Mouse (Mus musculus) kidney, postnatal 4 days (tissue): ENCODE data around the gene Ooep.
A peak's percentile ranks its signal among the peaks of the same experiment; 100 is the strongest.
"Not testable (repeated sequence)": the region's sequence is repeated elsewhere in the genome, so short reads cannot be mapped to it uniquely, and the experiment has no call there.

Source experiments
- DNase-seq, 2 experiments: peaks; one replicate each; pipeline ENCODE4 v3.0.0; 2021; ENCODE audit warnings: mixed read lengths in 2 of 2

The Ooep gene

DNA sequence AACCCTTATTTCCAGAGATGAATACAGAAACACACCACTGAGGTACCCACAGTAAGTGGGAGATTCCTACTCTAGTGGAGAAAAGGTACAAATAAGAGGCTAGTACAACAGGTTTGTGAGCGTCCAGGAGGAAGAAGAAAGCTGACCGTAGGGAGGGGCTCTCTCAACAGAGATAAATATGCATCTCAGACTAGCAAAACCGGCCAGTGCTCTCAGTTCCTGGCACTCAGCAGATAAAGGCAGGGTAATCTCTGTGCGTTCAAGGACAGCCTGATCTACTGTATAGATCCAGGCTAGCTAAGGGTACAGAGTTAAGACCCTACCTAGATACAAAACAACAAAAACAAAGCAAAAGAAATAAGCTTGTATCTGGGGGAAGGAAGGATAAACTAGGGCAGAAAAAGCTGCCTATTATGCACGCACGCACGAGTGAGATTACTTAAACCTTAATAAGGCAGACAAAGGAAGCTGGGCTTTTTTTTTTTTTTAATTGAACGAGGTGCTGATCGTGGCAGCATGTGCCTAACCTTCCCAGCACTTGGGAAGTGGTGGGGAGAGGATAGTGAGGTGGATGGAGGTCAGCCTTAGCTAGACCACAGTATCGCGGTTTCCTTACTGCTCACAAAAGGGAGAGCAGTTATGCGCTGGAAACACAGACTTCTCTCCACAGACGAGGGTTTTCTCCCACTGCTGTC, 12.5 kb downstream of the Ooep start:
- no peak for DNase-seq

DNA sequence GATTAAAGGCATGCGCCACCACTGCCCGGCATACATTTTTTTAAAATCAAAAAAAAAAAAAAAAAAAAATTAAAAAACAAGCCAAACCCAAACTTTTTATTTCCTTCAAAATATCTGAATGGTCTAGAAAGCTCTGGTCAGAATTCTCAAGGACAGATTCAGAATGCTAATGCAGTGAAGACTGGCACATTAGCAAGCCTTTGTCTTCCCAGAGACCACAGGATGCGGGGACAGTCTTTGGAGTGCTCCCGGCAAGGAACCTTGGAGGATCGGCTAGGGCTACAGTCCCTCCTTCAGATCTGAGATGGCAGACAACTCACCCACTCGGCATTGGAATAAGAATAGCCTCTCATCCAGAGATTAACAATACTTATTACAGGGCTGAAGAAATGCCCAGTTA, 13.8 kb downstream of the Ooep start:
- no peak for DNase-seq

DNA sequence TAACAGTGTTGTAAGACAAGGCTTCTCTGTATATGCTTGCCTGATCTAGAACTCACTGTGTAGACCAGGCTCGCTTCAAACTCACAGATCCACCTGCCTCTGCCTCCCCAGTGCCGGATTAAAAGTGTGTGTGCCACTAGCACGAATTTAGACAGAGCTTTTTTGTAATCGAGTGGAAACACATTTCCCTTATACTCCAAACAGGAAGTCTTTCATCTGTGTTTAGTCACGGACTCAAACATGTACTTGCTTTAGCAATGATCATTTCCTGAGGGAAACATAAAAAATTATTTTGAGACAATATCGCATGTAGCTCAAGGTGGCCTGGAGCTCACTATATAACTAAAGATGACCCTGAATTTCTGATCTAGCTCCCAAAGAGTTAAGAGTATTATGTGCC, 15.2 kb downstream of the Ooep start:
- DNase-seq = no peak

DNA sequence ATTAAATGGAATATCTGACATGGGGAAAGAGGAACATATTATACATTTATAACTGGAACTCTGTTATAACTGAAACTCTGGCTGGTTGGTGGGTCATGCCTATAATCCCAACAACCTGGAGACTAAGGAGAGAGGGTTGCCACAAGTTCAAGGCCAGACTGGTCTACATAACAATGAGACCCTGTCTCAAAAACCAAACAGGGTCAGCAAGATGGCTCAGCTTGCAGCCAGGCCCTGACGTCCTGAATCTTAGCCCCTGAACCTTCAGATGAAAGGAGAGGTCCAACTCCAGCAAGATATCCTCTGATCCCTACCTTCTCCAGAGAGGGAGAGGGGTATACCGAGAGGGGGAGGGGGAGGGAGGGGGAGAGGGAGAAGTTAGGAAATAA, 18.0 kb downstream of the Ooep start:
- DNase-seq = no peak

DNA sequence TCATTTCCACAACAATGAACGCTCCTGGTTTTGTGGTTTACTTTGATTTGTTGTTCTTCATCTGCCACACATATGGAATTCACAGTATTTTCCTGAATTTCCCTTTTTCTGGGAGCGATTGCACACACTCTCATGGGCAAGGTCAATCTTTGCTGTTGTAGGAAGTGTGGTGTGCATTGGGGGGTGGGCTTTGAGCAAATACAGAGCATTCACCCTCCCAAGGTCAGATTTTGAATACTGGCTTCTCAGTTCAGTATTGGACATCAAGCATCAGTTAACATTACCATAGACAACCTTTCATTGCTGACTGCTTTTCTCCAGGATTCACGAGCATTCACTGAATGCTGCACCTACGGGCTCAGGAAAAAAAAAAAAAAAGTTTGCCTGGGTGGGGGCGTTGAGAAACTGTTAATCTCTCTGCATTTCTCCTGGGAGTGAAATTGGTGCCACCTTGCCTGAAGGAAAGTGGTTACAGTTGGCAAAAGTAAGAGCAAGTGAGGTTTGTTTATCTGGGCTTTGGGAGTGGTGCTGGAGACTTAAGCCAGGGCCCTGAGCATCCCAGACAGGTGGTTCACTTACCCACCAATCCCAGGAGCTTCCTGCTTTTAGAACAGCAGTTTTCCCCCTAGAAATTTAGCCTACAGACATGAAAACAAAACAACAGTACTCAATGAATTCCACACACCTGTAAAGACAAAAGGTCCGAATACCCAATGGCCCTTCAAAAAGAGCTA, 18.6 kb downstream of the Ooep start:
- DNase-seq = no peak

DNA sequence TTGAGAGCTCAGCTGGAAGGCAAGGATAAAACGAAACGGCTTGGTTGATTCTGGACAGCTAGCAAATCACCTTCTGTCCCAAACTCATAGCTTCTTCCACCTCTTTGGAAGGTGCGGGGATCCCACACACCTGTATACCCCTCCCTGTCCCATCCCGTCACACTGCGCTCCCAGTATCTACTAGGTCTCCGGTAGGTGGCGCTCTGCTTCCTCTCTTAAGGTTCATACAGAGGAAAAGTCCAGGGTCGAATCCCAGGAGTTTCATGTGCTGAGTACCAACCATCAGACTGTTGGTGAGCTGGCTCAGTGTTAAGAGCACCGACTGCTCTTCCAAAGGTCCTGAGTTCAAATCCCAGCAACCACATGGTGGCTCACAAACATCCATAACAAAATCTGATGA, 20.5 kb downstream of the Ooep start:
- DNase-seq = peak; percentile 82 to 85

DNA sequence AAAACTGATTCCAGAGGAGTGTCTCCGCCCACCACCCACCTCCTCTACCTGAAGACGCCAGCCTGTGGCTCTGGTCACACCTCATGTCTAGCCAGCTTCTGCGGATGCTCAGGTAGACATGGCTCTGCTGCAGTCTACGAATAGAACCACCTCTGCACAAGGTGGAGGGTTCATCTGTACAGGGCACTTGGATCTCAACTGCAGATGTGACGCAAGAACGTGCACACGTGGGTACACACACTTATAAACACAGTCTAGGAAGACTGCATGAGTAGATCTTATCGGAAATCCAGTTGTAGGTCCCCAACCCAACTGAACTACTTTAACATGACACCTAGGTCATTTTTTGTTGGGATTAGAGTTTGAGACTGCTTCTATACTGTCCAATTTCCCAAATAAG, 22.9 kb downstream of the Ooep start, which contains the start of gene Gsta2:
Gsta2 (minus strand) TSS at position 178 of the 400 bp plus-strand sequence.
- no peak for DNase-seq

DNA sequence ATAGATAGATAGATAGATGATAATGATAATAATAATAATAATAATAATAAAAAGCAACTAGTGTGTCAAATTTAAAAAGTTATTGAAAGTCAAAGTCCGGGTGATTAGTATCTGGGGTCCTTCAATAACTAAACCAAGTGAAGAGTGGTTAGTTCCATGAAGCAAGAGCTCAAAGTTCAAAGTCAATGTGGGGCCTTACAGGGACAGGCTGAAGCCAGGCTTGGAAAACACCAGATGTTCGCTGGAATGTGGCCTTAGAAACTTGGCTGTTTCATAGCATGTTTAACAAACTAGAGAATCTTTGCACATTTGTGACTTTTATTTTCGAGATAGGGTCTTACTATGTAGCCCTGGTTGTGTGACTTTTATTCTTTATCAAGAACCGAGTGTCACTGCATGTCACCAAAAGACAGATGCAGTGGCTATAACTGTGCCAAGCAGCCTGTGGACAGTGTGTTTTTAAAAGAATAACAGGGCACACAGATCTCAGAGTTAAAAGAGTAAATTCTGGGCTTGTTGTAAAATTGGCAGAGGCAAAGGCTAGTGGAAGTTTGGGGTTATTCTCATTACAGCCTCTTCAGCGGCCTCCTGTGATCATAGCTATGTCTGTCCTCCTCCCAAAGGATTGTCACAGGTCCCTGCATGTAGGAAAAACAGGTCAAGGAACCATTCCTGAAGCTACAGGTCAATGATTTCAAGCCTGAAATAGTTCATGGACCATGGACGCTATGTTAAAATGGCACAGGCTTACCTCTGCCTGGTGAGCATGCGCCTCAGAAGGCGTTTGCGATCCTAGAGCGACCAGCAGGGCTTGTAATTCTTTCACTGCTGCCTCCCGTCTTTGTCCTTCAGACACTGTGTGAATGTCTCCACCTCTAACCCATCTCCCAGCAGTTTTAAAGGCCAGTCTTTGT, 23.6 kb downstream of the Ooep start:
- DNase-seq = no peak

DNA sequence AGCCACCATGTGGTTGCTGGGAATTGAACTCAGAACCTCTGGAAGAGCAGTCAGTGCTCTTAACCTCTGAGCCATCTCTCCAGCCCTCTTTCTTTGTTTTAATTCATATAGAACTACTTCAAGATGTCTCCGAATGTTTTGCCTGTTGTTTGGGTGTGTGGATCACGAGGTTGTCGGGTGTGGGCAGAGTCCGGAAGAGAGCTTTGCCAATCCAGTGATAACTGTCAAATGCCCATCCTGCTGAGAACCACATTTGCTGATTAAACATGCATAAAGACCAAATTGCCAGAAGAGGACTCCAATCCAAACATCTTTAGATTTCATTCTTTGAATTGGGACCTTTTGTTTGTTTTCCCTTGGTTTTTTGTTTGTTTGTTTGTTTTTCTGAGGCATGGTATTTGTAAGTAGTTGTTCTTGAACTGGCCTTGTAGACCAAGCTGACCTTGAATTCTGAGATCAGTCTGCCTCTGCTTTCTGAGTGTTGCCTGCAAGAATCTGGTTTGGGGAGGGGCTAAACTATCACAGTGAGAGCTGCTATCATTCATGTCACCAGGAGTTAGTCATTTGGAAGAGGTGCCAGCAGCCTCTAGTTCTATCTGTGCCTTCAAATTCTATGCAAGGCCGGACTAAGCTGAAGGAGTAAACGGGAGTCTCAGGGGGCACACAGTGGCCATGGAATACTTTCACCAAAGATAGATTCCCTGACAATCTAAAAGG, 26.9 kb downstream of the Ooep start:
- no peak for DNase-seq

DNA sequence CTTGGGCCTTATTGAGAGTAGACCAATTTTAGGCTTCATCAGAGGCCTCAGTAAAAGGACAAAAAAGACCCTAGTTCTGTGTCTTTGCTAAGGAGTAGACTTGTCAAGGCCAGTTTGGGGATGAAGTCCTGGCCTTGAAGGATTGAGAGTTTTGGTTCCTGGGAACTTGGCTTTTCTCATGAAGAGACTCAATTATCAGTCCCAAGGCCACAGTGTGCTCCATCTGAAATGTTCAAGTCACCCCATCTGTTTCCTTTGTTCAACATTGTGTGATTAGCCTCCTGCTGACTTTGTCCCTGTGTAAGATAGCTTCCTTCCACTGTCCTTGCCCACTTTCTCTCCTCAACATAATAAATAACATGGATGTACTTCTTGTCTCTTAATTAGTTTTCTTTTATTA, 28.5 kb downstream of the Ooep start:
- DNase-seq = not testable (repeated sequence)

DNA sequence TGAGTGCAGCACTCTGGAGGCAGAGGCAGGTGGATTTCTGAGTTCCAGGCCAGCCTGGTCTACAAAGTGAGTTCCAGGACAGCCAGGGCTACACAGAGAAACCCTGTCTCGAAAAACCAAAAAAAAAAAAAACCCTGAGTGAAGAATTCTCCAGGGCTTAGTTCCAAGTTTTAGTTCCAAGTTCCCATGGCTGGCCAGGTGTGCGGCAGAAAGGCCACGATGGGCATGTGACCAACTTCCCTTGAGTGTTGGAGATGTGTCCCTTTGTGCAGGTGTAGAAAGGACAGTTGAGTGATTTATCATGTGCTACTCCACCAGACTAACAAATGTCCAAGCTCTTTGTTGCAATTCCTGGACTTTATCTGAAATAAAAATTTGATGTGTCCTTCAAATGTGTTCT, 29.4 kb downstream of the Ooep start:
- DNase-seq = not testable (repeated sequence)

DNA sequence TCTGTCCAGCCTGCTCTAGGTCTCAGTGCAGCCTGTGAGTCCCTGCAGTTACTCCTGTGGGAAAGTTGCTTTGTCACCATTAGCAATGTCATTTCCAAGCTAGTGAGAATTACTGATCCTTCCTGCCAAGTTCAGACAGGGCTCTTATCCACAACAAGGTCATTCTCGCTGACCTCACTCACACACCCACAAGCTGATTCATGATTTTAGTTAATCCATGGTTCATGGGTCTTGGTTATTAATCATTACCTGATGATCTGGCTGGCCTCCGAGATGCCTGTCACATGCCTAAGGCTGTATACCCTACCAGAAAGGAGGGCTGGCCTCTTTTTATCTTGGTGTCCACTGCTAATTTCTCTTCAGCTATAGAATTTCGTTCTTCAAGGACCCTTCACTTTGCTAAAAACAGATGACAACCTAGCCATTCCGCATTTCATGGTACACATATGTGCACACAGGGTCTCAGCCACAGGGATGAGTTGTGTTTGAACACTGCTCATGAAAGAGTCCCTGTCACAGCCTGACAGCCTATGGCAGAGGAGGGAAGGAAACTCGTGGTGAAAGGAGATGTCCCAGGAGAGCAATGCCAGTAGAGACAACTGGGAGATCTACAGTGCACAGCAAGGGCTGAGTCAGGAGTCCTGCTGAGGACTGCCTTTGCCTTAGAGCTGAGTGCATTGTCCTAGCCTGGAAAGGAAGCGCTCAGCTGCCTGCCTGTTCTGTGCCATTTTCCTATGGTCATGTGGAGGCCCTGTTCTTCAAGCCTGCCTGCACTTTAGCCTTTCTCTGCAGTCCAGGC, 30.1 kb downstream of the Ooep start:
- DNase-seq = peak; percentile 41 to 56

DNA sequence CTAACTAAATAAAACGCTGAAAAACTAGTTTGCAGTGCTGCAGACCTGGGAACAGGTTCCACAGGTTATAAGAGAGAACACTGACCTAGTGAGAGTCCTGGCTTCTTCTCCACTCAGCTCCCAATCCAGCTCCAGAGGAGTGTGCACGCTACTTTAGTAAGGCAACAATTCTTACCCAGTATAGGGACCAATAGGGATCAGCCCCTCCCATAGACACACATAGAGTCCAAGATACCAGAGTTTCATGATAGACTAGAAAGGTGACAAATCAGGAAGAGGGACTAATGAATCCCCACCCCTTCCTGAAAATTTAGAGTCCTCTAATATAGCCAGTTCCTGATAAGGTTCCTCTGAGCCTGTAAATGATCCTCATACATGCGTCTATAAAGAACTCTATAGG, 31.5 kb downstream of the Ooep start:
- DNase-seq = no peak

DNA sequence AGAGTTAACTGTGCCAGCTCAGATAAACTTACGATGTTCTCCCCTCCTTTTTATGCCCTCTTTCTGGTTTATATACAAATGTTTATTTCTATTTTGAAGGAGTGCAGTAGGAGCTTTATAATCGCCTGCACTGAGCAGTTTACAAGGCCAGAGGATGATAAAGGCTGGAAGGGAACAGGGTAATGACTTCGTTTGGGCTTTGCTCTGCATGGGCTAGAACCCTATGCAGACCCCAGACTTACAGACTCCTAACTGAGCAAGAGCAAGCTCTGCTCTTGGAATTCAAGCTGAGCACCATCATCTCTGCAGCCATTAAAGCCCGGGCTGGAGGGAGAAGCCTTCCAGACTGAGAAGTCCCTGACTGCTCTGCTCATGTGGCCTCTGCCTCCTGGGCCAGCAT, 33.3 kb downstream of the Ooep start:
- not testable (repeated sequence) for DNase-seq

DNA sequence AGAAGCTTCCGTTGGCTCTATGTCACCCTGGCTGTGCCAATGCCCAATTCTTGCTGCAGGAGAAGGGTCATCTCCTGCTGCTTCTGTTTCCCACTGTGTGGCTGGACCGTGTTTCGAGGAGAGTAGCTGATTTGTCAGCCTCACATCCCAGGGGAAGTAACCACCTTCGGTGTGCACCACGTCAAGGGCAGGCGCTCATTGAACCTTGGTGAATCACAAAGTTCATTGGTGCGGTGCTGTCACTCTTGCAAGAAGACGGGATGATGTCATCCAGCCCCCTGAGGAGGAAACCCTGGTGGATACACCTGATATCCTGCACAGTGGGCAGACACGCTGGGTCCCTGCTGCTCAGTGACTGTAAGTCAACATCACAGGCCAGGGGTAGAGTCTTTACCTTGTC, 35.5 kb downstream of the Ooep start:
- not testable (repeated sequence) for DNase-seq

DNA sequence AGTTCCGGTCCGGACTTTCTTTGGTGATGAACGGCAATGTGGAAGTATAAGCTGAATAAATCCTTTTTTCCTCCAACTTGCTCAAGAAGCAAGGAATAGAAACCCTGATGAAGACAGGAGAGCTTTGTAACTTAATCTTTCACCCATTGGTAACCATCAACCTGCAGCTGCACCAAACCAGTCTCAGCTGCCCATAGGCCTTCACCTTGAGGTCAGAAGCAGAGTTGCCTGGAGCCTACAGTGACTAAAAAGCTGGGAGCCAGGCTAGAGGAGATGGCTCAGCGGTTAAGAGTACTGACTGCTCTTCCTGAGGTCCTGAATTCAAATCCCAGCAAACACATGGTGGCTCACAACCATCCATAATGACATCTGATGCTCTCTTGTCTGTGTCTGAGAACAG, 36.0 kb downstream of the Ooep start:
- DNase-seq = not testable (repeated sequence)

DNA sequence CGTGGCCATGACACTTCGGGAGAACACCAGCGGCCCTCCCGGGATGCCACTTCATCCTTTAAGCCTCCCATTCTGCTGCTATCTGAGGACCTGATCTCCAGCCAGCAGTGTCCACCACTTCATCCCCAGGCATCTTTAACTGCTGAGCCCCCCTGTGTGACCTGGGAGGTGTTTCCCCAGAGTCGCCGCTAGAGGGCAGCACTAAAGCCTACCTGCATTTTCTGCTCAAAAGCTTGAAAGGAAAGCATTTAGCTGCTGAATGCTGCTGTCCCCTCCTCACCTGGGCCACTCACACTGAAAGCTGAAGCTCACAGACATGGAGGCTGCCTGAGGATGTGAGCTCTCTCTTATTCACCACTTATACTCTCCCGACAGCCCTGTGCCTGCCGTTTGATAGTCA, 38.2 kb downstream of the Ooep start:
- DNase-seq = peak; percentile 70

DNA sequence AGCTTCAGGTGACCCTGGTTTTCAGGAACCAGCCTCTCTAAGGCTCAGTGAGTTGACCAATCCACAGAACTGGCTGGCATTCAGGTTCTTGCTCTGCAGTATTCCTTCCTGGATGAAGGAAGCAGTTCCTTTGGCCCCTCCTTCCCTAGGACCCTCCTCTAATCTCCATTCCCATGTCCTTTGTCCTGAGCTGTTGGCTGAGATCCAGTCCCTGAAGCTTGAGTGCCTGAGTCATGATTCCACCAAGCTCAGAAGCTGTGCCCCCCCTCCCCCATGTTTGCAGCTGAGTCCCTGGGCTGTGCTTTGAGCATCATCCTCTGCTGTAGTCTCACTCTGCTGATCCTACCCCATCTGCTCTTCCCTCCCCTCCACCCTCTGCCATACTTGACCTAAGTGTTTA, 41.5 kb downstream of the Ooep start:
- peak; percentile 13 to 22 for DNase-seq

DNA sequence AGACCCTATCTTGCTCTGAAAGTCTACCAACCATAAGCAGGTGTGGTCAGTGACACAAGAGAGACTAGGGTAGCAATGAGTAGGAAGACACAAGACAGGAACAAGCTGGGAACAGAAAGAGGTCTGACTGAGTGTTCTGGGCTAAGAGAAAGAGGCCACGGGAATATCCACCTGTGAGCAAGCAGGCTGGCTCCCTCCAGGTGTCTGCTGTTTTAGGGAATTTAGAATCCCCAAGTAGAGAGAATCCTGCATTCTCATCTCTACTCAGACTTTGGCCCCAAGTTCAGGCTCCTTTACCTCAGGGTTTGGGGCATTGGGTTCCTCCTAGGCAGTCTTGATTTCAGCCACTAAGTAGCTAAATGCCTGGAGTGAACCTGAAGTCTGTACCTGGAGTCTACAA, 51.2 kb downstream of the Ooep start, which contains the start of gene Omt2b:
Omt2b (plus strand) TSS at position 301 of the 400 bp plus-strand sequence.
- not testable (repeated sequence) for DNase-seq
